Mouse (Mus musculus) layer of hippocampus, adult 11-12 months (tissue): ENCODE measurements at regions not wholly inside any gene's neighbourhood (a gene's known extent, or its start where the extent isn't known, plus 50 kb on each side); places are given as distances from the start of the nearest gene placed in this dataset.
A peak's percentile ranks its signal among the peaks of the same experiment; 100 is the strongest.
"Not testable (repeated sequence)": the region's sequence is repeated elsewhere in the genome, so short reads cannot be mapped to it uniquely, and the experiment has no call there.

Source experiments
- DNase-seq: peaks from one replicate; pipeline ENCODE4 v3.0.0; 2022; ENCODE audit warnings: low spot score

GRCm38 (mm10) chr17:81319605-81320004 lies 122.0 kb upstream of the Gm11096 start:
- peak; percentile 15 for DNase-seq

- DNase-seq, result no peak
Observed at GRCm38 (mm10) chr17:81316655-81317054, 124.9 kb upstream of the Gm11096 start.

- DNase-seq, result no peak
Observed at GRCm38 (mm10) chr17:81305880-81306279, 135.7 kb upstream of the Gm11096 start.

- DNase-seq, result no peak
Observed at GRCm38 (mm10) chr17:81304574-81304973, 137.0 kb upstream of the Gm11096 start.

- DNase-seq, result no peak
Observed at GRCm38 (mm10) chr17:81302490-81302889, 139.1 kb upstream of the Gm11096 start.

GRCm38 (mm10) chr17:81291829-81292228 lies 149.7 kb upstream of the Gm11096 start:
- DNase-seq, result no peak

- no peak for DNase-seq
Observed at GRCm38 (mm10) chr17:81282543-81282942, 159.0 kb upstream of the Gm11096 start.

GRCm38 (mm10) chr17:81270235-81270634 lies 171.3 kb upstream of the Gm11096 start:
- no peak for DNase-seq

- no peak for DNase-seq
Observed at GRCm38 (mm10) chr17:81261957-81262356, 179.6 kb upstream of the Gm11096 start.

GRCm38 (mm10) chr17:81260036-81260435 lies 181.5 kb upstream of the Gm11096 start:
- peak; percentile 13 for DNase-seq

GRCm38 (mm10) chr17:81256106-81256505 lies 185.5 kb upstream of the Gm11096 start:
- no peak for DNase-seq

GRCm38 (mm10) chr17:81250748-81251147 lies 185.9 kb upstream of the Thumpd2 start:
- DNase-seq, result peak; percentile 38

GRCm38 (mm10) chr17:81246156-81246555 lies 181.3 kb upstream of the Thumpd2 start:
- no peak for DNase-seq

- not testable (repeated sequence) for DNase-seq
Observed at GRCm38 (mm10) chr17:81231771-81232170, 166.9 kb upstream of the Thumpd2 start.

GRCm38 (mm10) chr17:81225281-81225680 lies 160.4 kb upstream of the Thumpd2 start:
- DNase-seq, result no peak

GRCm38 (mm10) chr17:81221436-81221835 lies 156.6 kb upstream of the Thumpd2 start:
- DNase-seq, result no peak

- peak; percentile 28 for DNase-seq
Observed at GRCm38 (mm10) chr17:81214844-81215243, 150.0 kb upstream of the Thumpd2 start.

- DNase-seq, result no peak
Observed at GRCm38 (mm10) chr17:81212043-81212442, 147.2 kb upstream of the Thumpd2 start.

- no peak for DNase-seq
Observed at GRCm38 (mm10) chr17:81210389-81210788, 145.5 kb upstream of the Thumpd2 start.

- DNase-seq, result no peak
Observed at GRCm38 (mm10) chr17:81209323-81209722, 144.4 kb upstream of the Thumpd2 start.

GRCm38 (mm10) chr17:81201052-81201451 lies 136.2 kb upstream of the Thumpd2 start:
- no peak for DNase-seq

- DNase-seq, result no peak
Observed at GRCm38 (mm10) chr17:81194006-81194405, 129.1 kb upstream of the Thumpd2 start.

- peak; percentile 80 for DNase-seq
Observed at GRCm38 (mm10) chr17:81193230-81193871, 128.5 kb upstream of the Thumpd2 start.

GRCm38 (mm10) chr17:81189996-81190395 lies 125.1 kb upstream of the Thumpd2 start:
- peak; percentile 47 for DNase-seq
